Mouse (Mus musculus) CH12.LX (cell line): ENCODE results near the gene Slc7a7. TPM values are rescaled to one million over a fixed set of nuclear protein-coding genes. Genes with fewer than 3 reads are reported as not detected.

Experiments used
- DNase-seq: peaks from one replicate; pipeline ENCODE4 v3.0.0-alpha.2; 2013; ENCODE audit errors: extremely low read depth
- H3K27ac ChIP-seq: 2 replicates; pipeline ENCODE4 v1.5.1; 2012; ENCODE audit warnings: low read depth, mild to moderate bottlenecking, control low read depth, moderate library complexity; ENCODE audit not compliant: insufficient read depth
- H3K27me3 ChIP-seq: replicated peaks from 2 replicates; pipeline ENCODE3; 2012; ENCODE audit warnings: inconsistent platforms
- H3K36me3 ChIP-seq, 2 experiments: replicated peaks in 1 of 2; 2 replicates each; pipeline versions ENCODE3 to v1.6.1; 2012; ENCODE audit warnings: inconsistent platforms in 1 of 2, low read length in 1 of 2, mild to moderate bottlenecking in 1 of 2, mixed read lengths in 1 of 2, moderate library complexity in 1 of 2; ENCODE audit not compliant: control insufficient read depth in 1 of 2, insufficient read depth in 1 of 2
- H3K4me1 ChIP-seq, 2 experiments: 2 replicates each; pipeline ENCODE4 v1.6.1; 2012; ENCODE audit warnings: inconsistent platforms in 1 of 2, moderate library complexity in 1 of 2; ENCODE audit not compliant: insufficient read depth in 2 of 2, control insufficient read depth in 1 of 2
- H3K4me2 ChIP-seq: 2 replicates; pipeline ENCODE4 v1.6.1; 2012; ENCODE audit warnings: low read depth, mild to moderate bottlenecking, control low read depth; ENCODE audit not compliant: poor library complexity, insufficient read depth, severe bottlenecking
- H3K4me3 ChIP-seq, 3 experiments: fragments of 150-350 bp in 1 of 3; sonication (generic) in 1 of 3; replicated peaks in 1 of 3; 2 replicates each; pipeline versions ENCODE3 to v1.5.1; 2011 to 2012; ENCODE audit warnings: low read depth in 2 of 3, low read length in 2 of 3, mild to moderate bottlenecking in 2 of 3, moderate library complexity in 2 of 3, control low read depth in 1 of 3, improper control_type of control experiment in 1 of 3, inconsistent platforms in 1 of 3, mixed read lengths in 1 of 3; ENCODE audit not compliant: poor library complexity in 1 of 3
- H3K79me2 ChIP-seq: replicated peaks from 2 replicates; pipeline ENCODE4 v1.6.1; 2012; ENCODE audit warnings: mild to moderate bottlenecking, moderate library complexity; ENCODE audit not compliant: control insufficient read depth, poor library complexity, insufficient read depth, severe bottlenecking; ENCODE audit errors: extremely low read depth
- H3K9ac ChIP-seq: 2 replicates; pipeline ENCODE4 v1.6.1; 2012; ENCODE audit warnings: low read depth, mild to moderate bottlenecking, control low read depth, moderate library complexity; ENCODE audit not compliant: insufficient read depth
- H3K9me3 ChIP-seq: replicated peaks from 2 replicates; pipeline ENCODE3; 2012; ENCODE audit warnings: low read length, inconsistent platforms, mixed read lengths
- BHLHE40 ChIP-seq: IDR thresholded peaks from 2 replicates; pipeline ENCODE4 v1.6.1; 2011; ENCODE audit warnings: mild to moderate bottlenecking, low read depth, low read length, improper control_type of control experiment
- CHD2 ChIP-seq: IDR thresholded peaks from 2 replicates; pipeline ENCODE4 v1.6.1; 2011; ENCODE audit warnings: low read length, improper control_type of control experiment
- CTCF ChIP-seq, 2 experiments: IDR thresholded peaks in 1 of 2; conservative IDR thresholded peaks in 1 of 2; 2 replicates each; pipeline ENCODE4 v1.5.1; 2011 to 2012; ENCODE audit warnings: low read depth in 2 of 2, low read length in 2 of 2, improper control_type of control experiment in 1 of 2, inconsistent platforms in 1 of 2, mild to moderate bottlenecking in 1 of 2, moderate library complexity in 1 of 2
- E2F4 ChIP-seq: IDR thresholded peaks from 2 replicates; pipeline ENCODE4 v1.6.1; 2011; ENCODE audit warnings: low read depth, low read length, improper control_type of control experiment; ENCODE audit not compliant: insufficient replicate concordance
- ELF1 ChIP-seq: IDR thresholded peaks from 2 replicates; pipeline ENCODE4 v1.6.1; 2014; ENCODE audit warnings: low read depth, mild to moderate bottlenecking, inconsistent platforms, low read length, improper control_type of control experiment
- GABPA ChIP-seq: IDR thresholded peaks from 2 replicates; pipeline ENCODE4 v1.6.1; 2012; ENCODE audit warnings: low read depth, low read length, improper control_type of control experiment, inconsistent platforms; ENCODE audit not compliant: insufficient replicate concordance
- HCFC1 ChIP-seq: IDR thresholded peaks from 2 replicates; pipeline ENCODE4 v1.6.1; 2012; ENCODE audit warnings: low read depth, mild to moderate bottlenecking, inconsistent platforms, low read length, improper control_type of control experiment
- JUN ChIP-seq: IDR thresholded peaks from 2 replicates; pipeline ENCODE4 v1.6.1; 2011; ENCODE audit warnings: low read depth, mild to moderate bottlenecking, low read length, improper control_type of control experiment, moderate library complexity; ENCODE audit not compliant: insufficient read depth
- JUND ChIP-seq: conservative IDR thresholded peaks from 2 replicates; pipeline ENCODE4 v1.6.1; 2011; ENCODE audit warnings: low read depth, low read length, improper control_type of control experiment
- KAT2A ChIP-seq: IDR thresholded peaks from 2 replicates; pipeline ENCODE4 v1.6.1; 2012; ENCODE audit warnings: low read length, improper control_type of control experiment, inconsistent platforms; ENCODE audit not compliant: insufficient replicate concordance
- MAFK ChIP-seq: IDR thresholded peaks from 2 replicates; pipeline ENCODE4 v1.6.1; 2011; ENCODE audit warnings: low read length, improper control_type of control experiment; ENCODE audit not compliant: insufficient replicate concordance
- MAX ChIP-seq: IDR thresholded peaks from 2 replicates; pipeline ENCODE4 v1.6.1; 2011; ENCODE audit warnings: low read length, improper control_type of control experiment
- MAZ ChIP-seq: IDR thresholded peaks from 2 replicates; pipeline ENCODE4 v1.6.1; 2012; ENCODE audit warnings: low read depth, mild to moderate bottlenecking, inconsistent platforms, low read length, improper control_type of control experiment, moderate library complexity
- MEF2A ChIP-seq: IDR thresholded peaks from 2 replicates; pipeline ENCODE4 v1.6.1; 2014; ENCODE audit warnings: low read depth, mild to moderate bottlenecking, inconsistent platforms, low read length, improper control_type of control experiment, borderline replicate concordance
- MYC ChIP-seq: IDR thresholded peaks from 2 replicates; pipeline ENCODE4 v1.6.1; 2011; ENCODE audit warnings: low read depth, mild to moderate bottlenecking, improper control_type of control experiment, low read length
- NELFE ChIP-seq: IDR thresholded peaks from 2 replicates; pipeline ENCODE4 v1.6.1; 2011; ENCODE audit warnings: low read depth, low read length, improper control_type of control experiment
- PAX5 ChIP-seq: IDR thresholded peaks from 2 replicates; pipeline ENCODE4 v1.6.1; 2012; ENCODE audit warnings: low read length, inconsistent platforms, mixed read lengths
- SMC3 ChIP-seq: IDR thresholded peaks from 2 replicates; pipeline ENCODE4 v1.6.1; 2011; ENCODE audit warnings: low read depth, low read length, improper control_type of control experiment
- TCF12 ChIP-seq: IDR thresholded peaks from 2 replicates; pipeline ENCODE4 v1.6.1; 2014; ENCODE audit warnings: low read depth, mild to moderate bottlenecking, inconsistent platforms, low read length, improper control_type of control experiment
- ZC3H11A ChIP-seq: IDR thresholded peaks from 2 replicates; pipeline ENCODE4 v1.6.1; 2012; ENCODE audit warnings: low read depth, mild to moderate bottlenecking, inconsistent platforms, low read length, improper control_type of control experiment
- ZMIZ1 ChIP-seq: IDR thresholded peaks from 2 replicates; pipeline ENCODE4 v1.6.1; 2012; ENCODE audit warnings: low read depth, mild to moderate bottlenecking, inconsistent platforms, low read length, improper control_type of control experiment
- dilution Hi-C: fragments of 300-500 bp; cut with MboI; formaldehyde crosslinking; loops from 2 replicates; pipeline ENCODE4 v1.14.3; 2020; ENCODE audit warnings: low sequenced_read_pairs; ENCODE audit not compliant: extremely low pct_unique_long_range_greater_than_20kb, extremely low pct_ligation_motif_present
- in situ Hi-C: fragments of 300-500 bp; cut with MboI; formaldehyde crosslinking; loops from 3 replicates; pipeline ENCODE4 v1.14.3; 2019; ENCODE audit warnings: low sequenced_read_pairs, low pct_ligation_motif_present, low pct_unique_long_range_greater_than_20kb, mixed read lengths
- polyA plus RNA-seq: library from polyadenylated mRNA; unstranded; fragments of >175 nt; gene quantifications from 2 replicates; pipeline ENCODE4 v1.2.1, GENCODE M21; 2012; ENCODE audit warnings: low read depth; ENCODE audit not compliant: insufficient read length
- total RNA-seq, 2 experiments: library from RNA; depleted of rRNA; stranded (reverse); fragments of 300-350 nt in 1 of 2; fragments of >200 nt in 1 of 2; gene quantifications; 2 replicates each; pipeline ENCODE4 v1.2.3; 2012 to 2014

Gene Slc7a7
- total and polyA plus RNA-seq, 3 experiments, result 27.8 to 50.4 (median 45.4) TPM

DNA sequence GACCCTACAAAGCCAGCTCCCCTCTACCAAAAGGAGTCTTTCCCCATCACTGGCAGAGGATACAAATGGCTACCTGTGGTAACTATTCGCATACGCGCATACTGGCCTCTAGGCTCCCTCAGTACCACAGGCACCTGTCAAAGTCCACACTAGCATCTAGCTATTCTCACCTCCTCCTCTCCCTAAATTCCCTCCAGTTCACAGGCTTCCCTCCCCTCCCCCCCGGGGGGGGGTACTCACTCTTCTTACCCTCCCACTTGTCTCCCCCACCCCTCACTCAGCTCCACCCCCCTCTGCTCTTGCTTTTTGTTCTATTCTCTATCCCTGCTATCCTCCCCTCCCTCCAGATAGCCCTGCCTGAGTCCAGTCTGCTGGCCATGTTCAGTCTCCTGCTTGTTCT lies 37.0 kb downstream of the Slc7a7 start:
- no peaks in the 10 kb centered on the region for H3K27me3 ChIP-seq
- TF ChIP-seq MAX, result no peak
- no peak for TF ChIP-seq MEF2A
- no peak for TF ChIP-seq MAZ
- no peak for TF ChIP-seq NELFE
- TF ChIP-seq JUND, result no peak
- TF ChIP-seq ZC3H11A, result no peak
- no peak for TF ChIP-seq ELF1
- TF ChIP-seq GABPA, result no peak
- no peak for TF ChIP-seq MYC
- no peak for TF ChIP-seq SMC3
- no peak for TF ChIP-seq E2F4
- TF ChIP-seq CTCF (conservative IDR thresholded peaks at IDR 0.05 in 1 of 2, IDR thresholded peaks at IDR 0.05 in 1 of 2; ENCODE audit: low read depth in 2 of 2, low read length in 2 of 2), result no peak
- no peak for TF ChIP-seq JUN
- no peak for TF ChIP-seq BHLHE40
- no peak for TF ChIP-seq PAX5
- no peak for TF ChIP-seq KAT2A
- TF ChIP-seq TCF12, result no peak
- no peak for TF ChIP-seq ZMIZ1

GRCm38 (mm10) chr14:54379571-54379970 lies 38.0 kb downstream of the Slc7a7 start:
- dilution Hi-C loops (no loop called here), in situ Hi-C loops (no loop called here)
- H3K4me3 ChIP-seq, result no peak overlapping the region
- H3K4me2 ChIP-seq, result no peak overlapping the region
- H3K27me3 ChIP-seq, result no peaks in the 10 kb centered on the region
- H3K9me3 ChIP-seq, result no peaks in the 10 kb centered on the region
- H3K36me3 ChIP-seq, result peaks cover 23 to 70% of the 10 kb centered on the region in 2 experiments
- TF ChIP-seq HCFC1 (no peak), CHD2 (no peak), MAFK (no peak), PAX5 (no peak)
- TF ChIP-seq, all 38 proteins: peak for 0
- Histone ChIP-seq H3K9ac (no peak overlapping the region), H3K4me1 (peaks cover 11 to 73% of the 10 kb centered on the region in 2 experiments), H3K27ac (no peak overlapping the region), H3K79me2 (peaks cover 23% of the 10 kb centered on the region)
- no peak for DNase-seq

More for the DNA sequence above, 37.0 kb downstream of the Slc7a7 start:
- no peak for DNase-seq
- dilution Hi-C loops (no loop called here), in situ Hi-C loops (no loop called here)
- Histone ChIP-seq H3K4me2 (no peak overlapping the region), H3K27ac (no peak overlapping the region), H3K9me3 (no peaks in the 10 kb centered on the region), H3K4me3 (no peak overlapping the region), H3K9ac (no peak overlapping the region), H3K36me3 (peaks cover 21 to 64% of the 10 kb centered on the region in 2 experiments), H3K4me1 (peaks cover 12 to 79% of the 10 kb centered on the region in 2 experiments), H3K79me2 (peaks cover 23% of the 10 kb centered on the region)
